Mouse (Mus musculus): Measurements from ENCODE around the gene Emc10. TPM values are rescaled to one million over a fixed set of nuclear protein-coding genes. Genes with fewer than 3 reads are reported as not detected.

The Emc10 gene
- 2.0 TPM for polyA plus RNA-seq (2014; fragmentation: Illumina TruSeq; extraction: RNeasy Lipid Tissue Mini Kit (QIAGEN cat#74804); ENCODE audit: low read depth, low replicate concordance)

DNA sequence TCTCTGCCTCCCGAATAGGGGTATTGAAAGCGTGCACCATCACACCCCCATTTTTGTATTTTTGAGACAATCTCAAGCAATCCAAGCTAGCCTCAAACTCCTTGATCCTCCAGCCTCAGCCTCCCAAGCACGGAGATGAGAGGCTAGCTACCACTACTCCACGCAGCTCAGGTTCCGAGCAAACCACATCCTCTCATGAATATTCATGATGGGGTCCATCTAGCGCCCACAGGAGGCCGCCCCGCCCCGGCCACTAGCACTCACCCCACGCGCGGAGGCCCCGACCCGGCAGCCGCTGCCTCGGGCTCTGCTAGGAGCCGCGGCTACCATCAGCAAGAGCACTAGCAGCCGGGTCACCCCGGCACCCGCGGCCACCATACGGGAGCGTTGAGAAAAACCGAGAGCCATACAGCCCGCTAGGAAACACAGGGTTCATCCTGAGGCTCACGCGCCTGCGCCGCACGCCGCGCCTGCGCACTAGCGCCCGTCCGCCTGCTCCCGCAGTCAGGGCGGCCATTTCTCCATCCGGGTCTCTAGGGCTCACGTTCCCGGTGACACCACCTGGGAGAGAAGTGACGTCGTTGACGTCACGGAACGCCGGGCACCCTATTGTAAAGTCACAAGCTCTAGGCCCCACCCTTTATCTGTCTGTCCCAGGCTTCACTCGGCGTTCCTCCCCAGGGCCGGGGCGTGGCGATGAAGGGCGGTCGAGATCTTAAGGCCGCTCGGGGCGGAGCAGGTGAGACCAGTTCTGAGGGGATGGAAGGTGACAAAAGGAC, at the start of gene Emc10, which contains the start of gene Fam71e1:
TSS of gene Emc10 (minus strand) at position 538 of the 779 bp plus-strand sequence.
TSS of gene Fam71e1 (plus strand) at position 590 of the 779 bp plus-strand sequence.

DNA sequence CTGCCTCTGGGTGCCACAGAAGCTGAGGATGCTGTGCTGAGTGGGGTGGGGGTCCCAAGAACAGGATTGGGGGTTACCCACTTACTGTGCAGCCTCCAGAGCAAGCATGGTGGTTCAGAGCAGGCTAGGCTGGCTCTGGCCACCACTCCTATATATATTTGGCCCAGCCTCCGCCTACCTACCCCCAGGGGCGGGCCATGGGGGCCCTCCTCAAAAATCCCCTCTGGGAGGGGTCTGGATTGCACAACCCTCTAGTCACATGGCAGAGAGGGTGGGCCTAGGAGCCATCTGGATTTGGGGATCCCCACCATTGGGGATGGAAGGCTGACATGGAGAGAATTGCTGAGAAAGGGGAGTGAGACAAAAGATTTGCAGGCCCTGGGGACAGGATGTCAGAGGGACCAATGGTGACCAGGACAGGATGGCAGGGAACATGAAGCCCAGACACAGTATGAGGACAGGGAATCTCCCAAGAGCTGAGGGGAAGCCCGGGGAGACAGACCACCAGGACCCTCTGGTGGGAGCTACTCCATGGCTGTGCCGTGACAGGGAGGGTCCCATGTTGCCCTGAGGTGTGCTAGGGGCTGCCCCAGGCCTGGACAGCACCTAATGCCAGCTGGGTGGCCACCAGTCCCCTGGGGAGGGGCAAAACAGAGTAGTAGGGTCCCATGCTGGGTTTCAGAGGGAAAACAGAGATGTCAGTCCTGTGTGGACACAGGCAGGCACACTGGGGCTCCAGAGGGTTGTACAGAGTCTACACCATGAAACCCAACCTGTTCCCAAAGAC, 35.8 kb upstream of the Emc10 start, which contains the start of gene Spib:
TSS of gene Spib (minus strand) at position 126 of the 787 bp plus-strand sequence.

DNA sequence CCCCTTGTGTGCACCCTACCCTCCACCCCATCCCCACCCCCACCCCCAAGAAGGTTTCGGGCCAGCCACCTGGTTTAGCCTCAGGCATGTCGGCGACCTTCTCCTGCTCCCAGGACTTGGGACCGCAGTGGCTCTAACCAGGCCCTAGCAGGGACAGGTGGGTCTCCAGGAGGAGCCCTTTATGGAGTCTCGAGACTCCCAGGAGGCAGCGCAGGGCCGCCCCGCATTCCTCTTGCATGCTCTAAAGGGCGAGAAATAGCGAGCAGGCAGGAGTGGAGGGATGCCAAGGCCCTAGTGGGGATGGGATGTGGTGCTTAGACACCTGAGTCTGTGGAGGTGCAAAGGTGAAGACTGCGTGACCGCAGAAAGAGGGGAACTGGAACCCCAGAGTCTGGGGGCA, 28.2 kb upstream of the Emc10 start, which contains the start of gene Mybpc2:
TSS of gene Mybpc2 (minus strand) at position 155 of the 400 bp plus-strand sequence.

DNA sequence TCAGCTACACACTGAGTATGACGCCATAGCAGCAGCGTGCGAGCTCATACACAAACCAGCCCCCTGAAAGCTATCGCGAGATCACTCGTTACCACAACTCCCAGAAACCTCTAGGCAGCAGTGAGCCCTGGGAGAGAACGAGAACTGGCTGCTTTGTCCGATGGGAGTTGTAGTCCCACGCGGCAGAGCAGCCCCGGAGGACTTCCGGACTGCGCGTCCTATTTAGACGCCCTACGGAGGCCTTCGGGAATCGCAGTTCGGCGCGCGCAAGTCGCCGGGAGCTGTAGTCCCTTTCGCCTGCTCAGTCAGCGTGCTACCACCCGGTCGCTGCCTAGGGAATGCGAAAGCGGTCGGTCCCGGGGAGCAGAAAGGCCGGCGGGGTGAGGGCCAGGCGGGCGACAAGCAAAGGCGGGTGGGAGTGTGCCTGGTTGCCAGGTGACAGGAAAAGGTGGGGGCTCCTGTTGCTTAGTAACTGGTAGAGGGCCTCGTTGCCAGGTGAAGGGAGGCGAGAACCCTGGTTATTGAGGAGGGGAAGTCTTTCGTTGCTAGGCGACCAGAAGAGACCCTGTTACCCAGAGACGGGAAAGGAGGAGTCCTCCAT, 28.4 kb downstream of the Emc10 start, which contains the start of gene Josd2:
TSS of gene Josd2 (plus strand) at position 170 of the 601 bp plus-strand sequence.

DNA sequence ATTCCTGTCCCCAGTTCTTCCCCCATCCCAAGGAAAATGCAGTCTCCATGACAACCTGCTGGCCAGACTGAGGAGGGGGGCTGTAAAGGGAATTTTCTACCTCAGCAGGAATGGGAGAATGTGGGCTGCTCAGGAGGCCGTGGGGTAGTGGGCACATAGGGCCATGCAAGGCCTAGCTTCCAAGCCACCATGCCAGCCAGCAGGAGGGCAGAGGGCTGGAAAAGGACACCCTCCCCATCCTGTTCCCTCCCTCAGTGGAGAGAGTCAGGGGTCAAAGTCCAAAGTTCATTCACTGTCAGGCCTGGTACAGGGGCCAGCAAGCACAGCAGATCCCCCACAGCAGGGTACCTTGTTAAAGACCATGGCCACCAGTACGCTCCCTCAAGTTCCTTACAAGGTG, 31.2 kb downstream of the Emc10 start, which contains the start of gene Aspdh:
TSS of gene Aspdh (plus strand) at position 281 of the 400 bp plus-strand sequence.

Other genes with a start within 250 kb of the Emc10 start
- 0.47 TPM for gene 1700028J19Rik, start 249.8 kb downstream of the Emc10 start, polyA plus RNA-seq (2014; fragmentation: Illumina TruSeq; extraction: RNeasy Lipid Tissue Mini Kit (QIAGEN cat#74804); ENCODE audit: low read depth, low replicate concordance)
- 65.7 TPM for gene 2410002F23Rik, start 249.8 kb downstream of the Emc10 start, polyA plus RNA-seq (2014; fragmentation: Illumina TruSeq; extraction: RNeasy Lipid Tissue Mini Kit (QIAGEN cat#74804); ENCODE audit: low read depth, low replicate concordance)
- gene Acp4, start 239.2 kb downstream of the Emc10 start, polyA plus RNA-seq (2014; fragmentation: Illumina TruSeq; extraction: RNeasy Lipid Tissue Mini Kit (QIAGEN cat#74804); ENCODE audit: low read depth, low replicate concordance), result not detected
- gene Gm15517, start 235.1 kb downstream of the Emc10 start, polyA plus RNA-seq (2014; fragmentation: Illumina TruSeq; extraction: RNeasy Lipid Tissue Mini Kit (QIAGEN cat#74804); ENCODE audit: low read depth, low replicate concordance), result not detected
- gene Clec11a, start 189.6 kb downstream of the Emc10 start, polyA plus RNA-seq (2014; fragmentation: Illumina TruSeq; extraction: RNeasy Lipid Tissue Mini Kit (QIAGEN cat#74804); ENCODE audit: low read depth, low replicate concordance), result 1.2 TPM
- 0.28 TPM for gene Shank1, start 186.3 kb downstream of the Emc10 start, polyA plus RNA-seq (2014; fragmentation: Illumina TruSeq; extraction: RNeasy Lipid Tissue Mini Kit (QIAGEN cat#74804); ENCODE audit: low read depth, low replicate concordance)
- not detected for gene Syt3, start 112.4 kb downstream of the Emc10 start, polyA plus RNA-seq (2014; fragmentation: Illumina TruSeq; extraction: RNeasy Lipid Tissue Mini Kit (QIAGEN cat#74804); ENCODE audit: low read depth, low replicate concordance)
- gene 1700008O03Rik, start 110.7 kb downstream of the Emc10 start, polyA plus RNA-seq (2014; fragmentation: Illumina TruSeq; extraction: RNeasy Lipid Tissue Mini Kit (QIAGEN cat#74804); ENCODE audit: low read depth, low replicate concordance), result not detected
- gene Lrrc4b, start 67.5 kb downstream of the Emc10 start, polyA plus RNA-seq (2014; fragmentation: Illumina TruSeq; extraction: RNeasy Lipid Tissue Mini Kit (QIAGEN cat#74804); ENCODE audit: low read depth, low replicate concordance), result not detected
- gene Aspdh, start 31.1 kb downstream of the Emc10 start, polyA plus RNA-seq (2014; fragmentation: Illumina TruSeq; extraction: RNeasy Lipid Tissue Mini Kit (QIAGEN cat#74804); ENCODE audit: low read depth, low replicate concordance), result not detected
- 1.6 TPM for gene Josd2, start 28.5 kb downstream of the Emc10 start, polyA plus RNA-seq (2014; fragmentation: Illumina TruSeq; extraction: RNeasy Lipid Tissue Mini Kit (QIAGEN cat#74804); ENCODE audit: low read depth, low replicate concordance)
- gene Fam71e1, start 52 bp upstream of the Emc10 start, polyA plus RNA-seq (2014; fragmentation: Illumina TruSeq; extraction: RNeasy Lipid Tissue Mini Kit (QIAGEN cat#74804); ENCODE audit: low read depth, low replicate concordance), result not detected
- not detected for gene Mybpc2, start 28.1 kb upstream of the Emc10 start, polyA plus RNA-seq (2014; fragmentation: Illumina TruSeq; extraction: RNeasy Lipid Tissue Mini Kit (QIAGEN cat#74804); ENCODE audit: low read depth, low replicate concordance)
- 1.6 TPM for gene Spib, start 35.5 kb upstream of the Emc10 start, polyA plus RNA-seq (2014; fragmentation: Illumina TruSeq; extraction: RNeasy Lipid Tissue Mini Kit (QIAGEN cat#74804); ENCODE audit: low read depth, low replicate concordance)
- gene Pold1, start 52.3 kb upstream of the Emc10 start, polyA plus RNA-seq (2014; fragmentation: Illumina TruSeq; extraction: RNeasy Lipid Tissue Mini Kit (QIAGEN cat#74804); ENCODE audit: low read depth, low replicate concordance), result not detected
- 4.1 TPM for gene Nr1h2, start 57.4 kb upstream of the Emc10 start, polyA plus RNA-seq (2014; fragmentation: Illumina TruSeq; extraction: RNeasy Lipid Tissue Mini Kit (QIAGEN cat#74804); ENCODE audit: low read depth, low replicate concordance)
- 1.2 TPM for gene Napsa, start 75.9 kb upstream of the Emc10 start, polyA plus RNA-seq (2014; fragmentation: Illumina TruSeq; extraction: RNeasy Lipid Tissue Mini Kit (QIAGEN cat#74804); ENCODE audit: low read depth, low replicate concordance)
- gene Kcnc3, start 94.1 kb upstream of the Emc10 start, polyA plus RNA-seq (2014; fragmentation: Illumina TruSeq; extraction: RNeasy Lipid Tissue Mini Kit (QIAGEN cat#74804); ENCODE audit: low read depth, low replicate concordance), result 0.22 TPM
- gene Myh14, start 174.3 kb upstream of the Emc10 start, polyA plus RNA-seq (2014; fragmentation: Illumina TruSeq; extraction: RNeasy Lipid Tissue Mini Kit (QIAGEN cat#74804); ENCODE audit: low read depth, low replicate concordance), result 2.9 TPM
- gene Izumo2, start 212.2 kb upstream of the Emc10 start, polyA plus RNA-seq (2014; fragmentation: Illumina TruSeq; extraction: RNeasy Lipid Tissue Mini Kit (QIAGEN cat#74804); ENCODE audit: low read depth, low replicate concordance), result not detected

Measured in sigmoid colon, adult 10 weeks (tissue).